Mouse (Mus musculus): ENCODE measurements around the gene Pafah2. TPM values are rescaled to one million over a fixed set of nuclear protein-coding genes. Genes with fewer than 3 reads are reported as not detected.

Gene Pafah2
- polyA plus RNA-seq (2012; rRNA removed): 3.8 and 4.9 TPM in 2 replicates

DNA sequence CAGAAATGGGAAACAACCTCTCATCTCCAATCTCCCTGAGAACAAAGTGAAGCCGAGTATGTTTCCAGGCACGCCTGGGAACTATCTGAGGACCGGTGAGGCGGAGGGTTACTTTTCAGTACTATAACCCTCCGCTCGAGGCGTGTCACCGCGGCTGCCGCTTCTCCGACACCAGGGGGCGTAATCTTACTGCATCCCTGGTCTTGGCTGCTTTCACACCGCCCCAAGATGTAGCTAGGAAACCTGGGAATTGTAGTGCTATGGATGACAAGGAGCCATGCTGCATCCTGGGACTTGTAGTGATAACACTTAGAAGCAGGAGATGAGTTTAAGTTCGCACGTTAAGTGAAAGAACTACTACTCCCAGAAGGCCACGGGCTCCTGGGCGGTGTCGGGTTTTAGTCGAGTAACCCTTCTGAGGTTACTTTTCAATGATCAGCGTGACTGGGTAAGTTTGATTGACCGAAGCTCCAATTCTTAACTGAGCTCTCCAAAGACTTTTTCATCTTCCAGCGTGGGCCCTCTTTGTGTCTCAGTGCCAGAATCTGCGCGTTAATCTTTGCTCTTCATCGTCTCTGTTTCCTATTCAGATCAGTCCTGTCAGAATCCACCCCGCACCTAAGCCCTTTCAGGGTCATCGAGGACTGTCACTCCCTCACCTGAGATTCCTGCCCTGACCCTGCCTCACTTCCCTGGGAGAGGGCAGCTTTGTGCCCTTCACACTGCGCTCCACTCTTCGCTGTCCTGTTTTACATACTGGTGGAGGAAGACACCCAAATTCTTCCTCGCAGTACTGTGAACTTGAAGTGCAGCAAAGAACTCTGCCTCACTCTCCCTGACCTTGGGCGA lies at the start of gene Pafah2:
Pafah2 (plus strand) TSS at position 344 of the 849 bp plus-strand sequence.
- DNase-seq (ENCODE audit: low read depth in 1 of 2, low spot score in 2 of 2): peak; percentile 86 to 98
- TF ChIP-seq POLR2A (IDR thresholded peaks at IDR 0.05; ENCODE audit: low read depth, low read length) (no peak), CTCF (IDR thresholded peaks at IDR 0.05; ENCODE audit: extremely low read depth, insufficient read depth, insufficient read length, insufficient replicate concordance) (peak; percentile 99)
- peaks cover 3% of the 10 kb centered on the region; the same call in 1 of the 2 replicates for H3K4me1 ChIP-seq (ENCODE audit: control insufficient read depth, insufficient read depth, insufficient read length)
- H3K27ac ChIP-seq (ENCODE audit: insufficient read depth, low read length): no peak within 1 kb of the TSS; the same call in 1 of the 2 replicates
- no peaks in the 10 kb centered on the region for H3K36me3 ChIP-seq (ENCODE audit: control insufficient read depth, insufficient read depth, low read length)
- H3K27me3 ChIP-seq (ENCODE audit: control insufficient read depth, insufficient read depth, low read length): no peaks in the 10 kb centered on the region
- H3K4me3 ChIP-seq (ENCODE audit: extremely low read depth, insufficient read depth, insufficient read length): peak within 1 kb of the TSS; percentile 61
- 2% methylated on average over 31 of the region's 31 CpGs for WGBS

GRCm38 (mm10) chr4:134348078-134348477 lies 48.0 kb upstream of the Pafah2 start:
- TF ChIP-seq POLR2A (IDR thresholded peaks at IDR 0.05; ENCODE audit: low read depth, low read length) (no peak), CTCF (IDR thresholded peaks at IDR 0.05; ENCODE audit: extremely low read depth, insufficient read depth, insufficient read length, insufficient replicate concordance) (no peak)
- H3K27me3 ChIP-seq (ENCODE audit: control insufficient read depth, insufficient read depth, low read length): peaks cover 9% of the 10 kb centered on the region
- no peak overlapping the region for H3K4me3 ChIP-seq (ENCODE audit: extremely low read depth, insufficient read depth, insufficient read length)
- no peaks in the 10 kb centered on the region for H3K36me3 ChIP-seq (ENCODE audit: control insufficient read depth, insufficient read depth, low read length)
- 82% methylated on average over 11 of the region's 11 CpGs for WGBS
- peaks cover 6% of the 10 kb centered on the region for H3K4me1 ChIP-seq (ENCODE audit: control insufficient read depth, insufficient read depth, insufficient read length)
- H3K27ac ChIP-seq (ENCODE audit: insufficient read depth, low read length): no peak overlapping the region
- DNase-seq (ENCODE audit: low read depth in 1 of 2, low spot score in 2 of 2): no peak

GRCm38 (mm10) chr4:134348545-134348944 lies 47.6 kb upstream of the Pafah2 start:
- Histone ChIP-seq H3K4me1 (ENCODE audit: control insufficient read depth, insufficient read depth, insufficient read length) (peaks cover 4% of the 10 kb centered on the region; the same call in 1 of the 2 replicates), H3K27me3 (ENCODE audit: control insufficient read depth, insufficient read depth, low read length) (peaks cover 6% of the 10 kb centered on the region), H3K36me3 (ENCODE audit: control insufficient read depth, insufficient read depth, low read length) (no peaks in the 10 kb centered on the region), H3K27ac (ENCODE audit: insufficient read depth, low read length) (no peak overlapping the region), H3K4me3 (ENCODE audit: extremely low read depth, insufficient read depth, insufficient read length) (no peak overlapping the region)
- TF ChIP-seq CTCF (IDR thresholded peaks at IDR 0.05; ENCODE audit: extremely low read depth, insufficient read depth, insufficient read length, insufficient replicate concordance) (no peak), POLR2A (IDR thresholded peaks at IDR 0.05; ENCODE audit: low read depth, low read length) (no peak)
- no peak for DNase-seq (ENCODE audit: low read depth in 1 of 2, low spot score in 2 of 2)
- 83% methylated on average over 5 of the region's 5 CpGs for WGBS

DNA sequence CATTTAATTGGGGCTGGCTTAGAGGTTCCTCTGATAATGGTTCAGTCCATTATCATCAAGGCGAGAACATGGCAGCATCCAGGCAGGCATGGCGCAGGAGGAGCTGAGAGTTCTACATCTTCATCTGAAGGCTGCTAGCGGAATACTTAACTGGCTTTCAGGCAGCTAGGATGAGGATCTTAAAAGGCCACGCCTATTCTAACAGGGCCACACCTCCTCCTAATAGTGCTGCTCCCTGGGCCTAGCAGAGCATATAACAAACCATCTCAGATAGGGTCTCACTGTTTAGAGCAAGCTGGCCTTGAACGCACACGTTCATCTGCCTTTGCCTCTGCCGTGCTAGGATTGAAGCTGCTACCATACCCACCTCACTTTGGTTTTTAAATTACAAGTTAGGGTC lies 46.3 kb upstream of the Pafah2 start:
- TF ChIP-seq POLR2A (IDR thresholded peaks at IDR 0.05; ENCODE audit: low read depth, low read length): no peak
- TF ChIP-seq CTCF (IDR thresholded peaks at IDR 0.05; ENCODE audit: extremely low read depth, insufficient read depth, insufficient read length, insufficient replicate concordance): no peak
- Histone ChIP-seq H3K4me3 (ENCODE audit: extremely low read depth, insufficient read depth, insufficient read length) (no peak overlapping the region), H3K36me3 (ENCODE audit: control insufficient read depth, insufficient read depth, low read length) (no peaks in the 10 kb centered on the region), H3K27ac (ENCODE audit: insufficient read depth, low read length) (no peak overlapping the region), H3K27me3 (ENCODE audit: control insufficient read depth, insufficient read depth, low read length) (no peaks in the 10 kb centered on the region), H3K4me1 (ENCODE audit: control insufficient read depth, insufficient read depth, insufficient read length) (peaks cover 4% of the 10 kb centered on the region; the same call in 1 of the 2 replicates)
- WGBS: 89% methylated on average over 7 of the region's 7 CpGs
- no peak for DNase-seq (ENCODE audit: low read depth in 1 of 2, low spot score in 2 of 2)

GRCm38 (mm10) chr4:134350641-134351040 lies 45.5 kb upstream of the Pafah2 start:
- TF ChIP-seq POLR2A (IDR thresholded peaks at IDR 0.05; ENCODE audit: low read depth, low read length): no peak
- TF ChIP-seq CTCF (IDR thresholded peaks at IDR 0.05; ENCODE audit: extremely low read depth, insufficient read depth, insufficient read length, insufficient replicate concordance): no peak
- 86% methylated on average over 6 of the region's 6 CpGs for WGBS
- Histone ChIP-seq H3K36me3 (ENCODE audit: control insufficient read depth, insufficient read depth, low read length) (no peaks in the 10 kb centered on the region), H3K4me1 (ENCODE audit: control insufficient read depth, insufficient read depth, insufficient read length) (peaks cover 4% of the 10 kb centered on the region; the same call in 1 of the 2 replicates), H3K27ac (ENCODE audit: insufficient read depth, low read length) (no peak overlapping the region), H3K27me3 (ENCODE audit: control insufficient read depth, insufficient read depth, low read length) (no peaks in the 10 kb centered on the region), H3K4me3 (ENCODE audit: extremely low read depth, insufficient read depth, insufficient read length) (no peak overlapping the region)
- no peak for DNase-seq (ENCODE audit: low read depth in 1 of 2, low spot score in 2 of 2)

DNA sequence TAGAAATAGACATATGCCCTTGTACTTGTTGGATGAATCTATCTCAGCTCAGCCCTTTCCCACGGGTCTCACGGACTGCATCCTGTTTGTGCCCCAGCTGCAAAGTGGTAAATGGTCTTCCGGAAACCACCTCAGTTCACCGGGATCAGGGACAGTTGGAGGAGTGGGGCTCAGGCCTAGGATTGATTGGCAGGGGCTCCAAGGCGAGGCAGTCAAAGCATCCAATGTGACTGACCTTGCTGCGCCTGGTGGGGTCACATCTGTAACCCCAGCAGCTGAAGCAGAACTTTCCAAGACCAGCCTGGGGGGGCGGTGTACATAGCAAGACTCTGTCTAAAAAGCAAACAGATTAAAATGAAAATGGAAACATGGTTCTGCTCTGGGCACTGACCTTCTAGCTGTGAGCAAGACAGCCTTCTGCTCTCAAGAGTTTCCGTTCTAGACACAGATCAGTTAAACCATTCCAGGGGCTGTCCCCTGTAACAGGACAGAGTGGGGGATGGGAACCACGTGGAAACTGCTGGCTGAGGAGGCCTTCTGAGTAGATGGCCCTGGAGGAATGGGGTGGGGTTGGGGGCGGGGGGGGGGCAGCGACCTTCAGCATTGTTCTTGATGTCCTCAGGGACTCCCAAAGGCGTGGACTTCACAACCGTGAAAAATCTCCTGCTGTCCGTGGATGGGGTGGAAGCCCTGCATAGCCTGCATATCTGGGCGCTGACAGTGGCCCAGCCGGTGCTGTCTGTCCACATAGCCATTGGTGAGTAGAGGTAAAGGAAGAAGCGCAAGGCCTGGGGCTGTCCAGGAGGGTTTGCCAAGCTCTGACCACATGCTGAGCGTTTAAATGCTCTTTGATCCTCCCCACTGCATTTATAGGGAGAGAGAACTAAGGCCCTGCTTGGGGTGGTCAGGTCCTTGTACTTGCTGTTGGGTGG lies 44.5 kb upstream of the Pafah2 start:
- DNase-seq (ENCODE audit: low read depth in 1 of 2, low spot score in 2 of 2): no peak
- peak overlapping the region; percentile 39; the same call in 1 of the 2 replicates for H3K27ac ChIP-seq (ENCODE audit: insufficient read depth, low read length)
- TF ChIP-seq CTCF (IDR thresholded peaks at IDR 0.05; ENCODE audit: extremely low read depth, insufficient read depth, insufficient read length, insufficient replicate concordance): no peak
- no peak for TF ChIP-seq POLR2A (IDR thresholded peaks at IDR 0.05; ENCODE audit: low read depth, low read length)
- WGBS: 61% methylated on average over 18 of the region's 18 CpGs
- no peaks in the 10 kb centered on the region for H3K36me3 ChIP-seq (ENCODE audit: control insufficient read depth, insufficient read depth, low read length)
- no peaks in the 10 kb centered on the region for H3K27me3 ChIP-seq (ENCODE audit: control insufficient read depth, insufficient read depth, low read length)
- peaks cover 4% of the 10 kb centered on the region; the same call in 1 of the 2 replicates for H3K4me1 ChIP-seq (ENCODE audit: control insufficient read depth, insufficient read depth, insufficient read length)
- no peak overlapping the region for H3K4me3 ChIP-seq (ENCODE audit: extremely low read depth, insufficient read depth, insufficient read length)

Measured in spleen, adult 2 months (tissue).